Mouse (Mus musculus): Measurements from ENCODE around the gene Irx1.

Irx1 gene

GRCm38 (mm10) chr13:71963356-71964351, at the start of gene Irx1:
TSS of gene Irx1 (minus strand) at chr13:71963723.
- peak; percentile 78 for DNase-seq (ENCODE audit: low spot score)

- no peak for DNase-seq (ENCODE audit: low spot score)
These were observed 16.6 kb upstream of the Irx1 start for GRCm38 (mm10) chr13:71979932-71980655.

GRCm38 (mm10) chr13:71975753-71976152, 12.2 kb upstream of the Irx1 start:
- no peak for DNase-seq (ENCODE audit: low spot score)

GRCm38 (mm10) chr13:71968286-71968685, 4.8 kb upstream of the Irx1 start:
- no peak for DNase-seq (ENCODE audit: low spot score)

GRCm38 (mm10) chr13:71967341-71968250, 4.1 kb upstream of the Irx1 start:
- no peak for DNase-seq (ENCODE audit: low spot score)

GRCm38 (mm10) chr13:71966631-71967030, 3.1 kb upstream of the Irx1 start:
- DNase-seq (ENCODE audit: low spot score), result no peak

DNA sequence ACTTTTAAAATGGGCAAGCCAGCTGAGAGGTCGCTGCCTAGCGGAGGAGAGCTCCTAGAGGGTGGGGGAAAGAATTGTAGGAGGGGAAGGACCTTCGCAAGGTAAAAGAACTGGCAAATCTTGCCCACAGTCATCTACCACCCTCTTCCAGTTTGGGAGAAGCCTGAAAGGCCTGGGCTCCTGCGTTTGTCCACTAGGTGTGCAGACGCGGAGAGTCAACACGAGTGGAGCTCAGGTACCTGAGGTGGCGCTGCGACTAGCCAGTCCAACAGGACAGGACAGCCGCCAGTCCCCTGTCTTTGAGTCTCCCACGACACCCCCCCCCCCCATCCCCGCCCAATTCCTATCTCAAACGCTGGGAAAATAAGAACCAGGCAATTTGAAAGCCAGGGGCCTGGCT, 843 bp upstream of the Irx1 start:
- DNase-seq (ENCODE audit: low spot score), result peak; percentile 7

- DNase-seq (ENCODE audit: low spot score), result peak; percentile 43
These were observed 715 bp downstream of the Irx1 start for GRCm38 (mm10) chr13:71962661-71963355.

GRCm38 (mm10) chr13:71961891-71962660, 1.4 kb downstream of the Irx1 start:
- peak; percentile 27 for DNase-seq (ENCODE audit: low spot score)

DNA sequence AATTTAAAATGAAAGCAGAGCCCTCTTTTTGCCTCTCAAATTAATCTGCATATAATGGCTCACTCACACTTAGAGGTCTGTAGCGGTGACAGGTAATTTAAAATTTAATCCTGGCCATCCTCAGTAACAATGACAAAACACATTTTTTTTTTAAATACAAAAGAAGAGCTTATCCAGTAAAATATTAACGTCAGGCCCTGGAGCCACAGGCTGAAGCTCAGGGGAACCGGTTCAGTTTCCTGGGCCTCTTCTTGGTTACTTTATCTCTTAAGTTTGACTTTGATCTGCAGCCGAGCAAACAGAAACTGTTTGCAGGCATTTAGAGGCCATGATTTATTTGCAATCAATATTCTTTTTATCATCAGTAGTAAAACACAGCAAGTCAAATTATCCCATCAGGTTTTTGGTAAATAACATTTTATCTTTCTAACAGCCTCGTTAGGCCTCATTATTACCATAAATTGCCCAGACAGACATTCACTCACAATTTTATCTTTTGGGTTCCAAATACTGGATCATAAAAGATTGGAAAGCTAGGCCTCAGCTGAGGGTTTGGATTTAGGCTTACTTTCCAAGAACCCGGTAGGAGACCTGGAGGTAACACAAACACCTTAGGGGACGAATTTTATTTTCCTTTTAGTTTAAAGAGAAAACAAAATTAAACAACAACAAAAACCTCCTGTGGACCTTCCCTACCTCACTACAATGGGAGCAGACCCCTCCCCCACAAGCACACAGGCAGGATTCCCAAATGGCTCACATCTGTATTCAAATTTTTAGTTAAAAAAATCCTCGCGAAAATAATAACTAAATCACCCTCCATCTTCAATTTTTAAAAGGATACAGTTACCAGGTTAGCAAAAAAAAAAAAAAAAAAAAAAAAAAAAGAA, 2.4 kb downstream of the Irx1 start:
- DNase-seq (ENCODE audit: low spot score), result peak; percentile 31

- DNase-seq (ENCODE audit: low spot score), result no peak
These were observed 3.2 kb downstream of the Irx1 start for GRCm38 (mm10) chr13:71960277-71960672.

DNA sequence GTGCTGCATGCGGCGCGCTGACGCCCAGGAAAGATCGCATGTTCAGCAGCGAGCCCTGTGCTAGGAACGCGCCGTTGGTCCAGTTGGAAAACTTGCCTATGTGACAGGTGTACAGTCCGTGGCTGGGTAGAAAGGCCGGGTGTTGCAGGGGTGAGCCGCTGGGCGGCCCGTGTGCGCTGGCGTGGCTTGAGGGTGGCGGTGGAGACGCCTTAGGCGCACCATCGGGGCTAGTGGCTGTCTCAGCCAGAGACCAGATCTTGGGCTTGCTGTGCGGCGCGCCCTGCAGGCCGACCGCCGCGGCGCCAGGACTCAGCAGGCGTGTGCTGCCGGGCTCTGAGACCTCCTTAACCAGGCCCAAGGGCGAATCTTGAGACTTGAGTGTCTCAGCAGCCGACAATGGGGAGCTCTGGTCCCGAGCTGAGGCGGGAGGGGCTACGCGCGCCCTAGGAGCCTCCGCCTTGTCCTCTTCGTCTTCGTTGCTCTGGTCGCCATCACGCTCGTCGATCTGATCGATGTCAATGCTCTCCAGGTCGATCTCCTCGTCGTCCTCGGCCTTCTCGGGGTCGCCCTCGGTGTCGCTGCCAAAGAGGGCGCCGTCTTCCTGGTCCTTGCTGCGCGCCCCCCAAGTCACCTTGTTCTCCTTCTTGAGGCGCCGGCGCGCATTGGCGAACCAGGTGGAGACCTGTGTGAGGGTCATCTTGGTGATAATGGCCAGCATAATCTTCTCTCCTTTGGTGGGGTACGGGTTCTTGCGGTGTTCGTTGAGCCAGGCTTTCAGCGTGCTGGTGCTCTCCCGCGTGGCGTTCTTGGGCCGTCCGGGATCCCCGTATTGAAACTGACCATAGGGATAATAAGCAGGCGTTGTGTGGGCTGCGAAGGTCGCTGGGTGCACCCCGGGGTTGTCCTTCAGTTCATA, 3.9 kb downstream of the Irx1 start:
- DNase-seq (ENCODE audit: low spot score), result peak; percentile 18

- DNase-seq (ENCODE audit: low spot score), result no peak
These were observed 4.9 kb downstream of the Irx1 start for GRCm38 (mm10) chr13:71958651-71959050.

DNA sequence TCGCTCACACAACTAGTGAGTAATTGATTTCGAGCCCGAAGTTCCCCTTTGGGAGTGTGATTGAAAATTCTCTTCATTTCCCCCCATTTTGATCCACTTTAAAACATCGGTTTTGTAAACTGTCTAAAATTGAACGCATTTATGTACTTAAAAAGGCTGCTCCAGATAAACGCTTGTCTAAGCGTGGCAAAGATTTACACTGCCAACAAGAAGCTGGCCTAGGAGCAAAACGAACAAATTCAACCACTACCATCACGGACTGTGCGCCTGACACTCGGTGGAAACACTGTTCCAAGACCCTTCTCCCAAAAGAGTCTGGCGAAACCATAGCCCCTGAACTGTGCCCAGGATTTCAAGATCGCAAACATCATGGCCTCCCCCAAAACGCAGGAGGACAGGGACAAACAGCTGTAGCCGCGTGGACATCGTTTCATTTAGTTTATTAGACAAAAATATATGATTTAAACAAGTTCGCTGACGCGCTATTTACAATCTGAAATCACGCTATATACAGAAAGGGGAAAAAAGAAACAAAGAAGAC, 5.6 kb downstream of the Irx1 start:
- DNase-seq (ENCODE audit: low spot score), result no peak

GRCm38 (mm10) chr13:71957147-71957546, 6.4 kb downstream of the Irx1 start:
- DNase-seq (ENCODE audit: low spot score), result no peak

- peak; percentile 35 for DNase-seq (ENCODE audit: low spot score)
These were observed 7.0 kb downstream of the Irx1 start for GRCm38 (mm10) chr13:71956481-71956880.

- DNase-seq (ENCODE audit: low spot score), result no peak
These were observed 11.6 kb downstream of the Irx1 start for GRCm38 (mm10) chr13:71951966-71952365.

GRCm38 (mm10) chr13:71949859-71950258, 13.7 kb downstream of the Irx1 start:
- no peak for DNase-seq (ENCODE audit: low spot score)

Data from yolk sac, embryonic 10.5 days (tissue).